Mouse (Mus musculus) activated CD4-positive, CD25-positive, alpha-beta regulatory T cell, adult 4 months (primary cell): ENCODE measurements at regions not wholly inside any gene's neighbourhood (a gene's known extent, or its start where the extent isn't known, plus 50 kb on each side); places are given as distances from the start of the nearest gene placed in this dataset.

Experiments
- ATAC-seq: one replicate; pipeline ENCODE4 v1.8.0; 2017

DNA sequence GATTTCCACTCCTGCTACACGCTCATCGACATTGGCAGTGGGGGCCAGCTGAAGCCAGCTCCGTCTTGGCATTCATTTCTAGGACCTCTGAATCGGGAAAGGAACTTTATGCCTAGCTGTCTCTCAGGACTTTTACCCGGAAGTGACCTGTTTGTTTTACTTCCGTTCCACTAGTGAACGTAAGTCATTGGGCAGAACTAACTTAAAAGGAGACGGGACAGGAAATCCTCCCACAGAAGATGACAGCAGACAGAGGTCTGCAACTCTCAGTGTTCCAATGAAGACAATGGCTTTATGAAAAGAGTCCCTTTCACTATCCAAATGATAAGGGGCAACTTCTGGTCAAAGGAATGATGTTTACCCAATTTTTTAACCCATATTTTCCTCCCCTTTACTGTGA is 155.5 kb downstream of the Sec61b start:
- peak; percentile 46 for ATAC-seq

DNA sequence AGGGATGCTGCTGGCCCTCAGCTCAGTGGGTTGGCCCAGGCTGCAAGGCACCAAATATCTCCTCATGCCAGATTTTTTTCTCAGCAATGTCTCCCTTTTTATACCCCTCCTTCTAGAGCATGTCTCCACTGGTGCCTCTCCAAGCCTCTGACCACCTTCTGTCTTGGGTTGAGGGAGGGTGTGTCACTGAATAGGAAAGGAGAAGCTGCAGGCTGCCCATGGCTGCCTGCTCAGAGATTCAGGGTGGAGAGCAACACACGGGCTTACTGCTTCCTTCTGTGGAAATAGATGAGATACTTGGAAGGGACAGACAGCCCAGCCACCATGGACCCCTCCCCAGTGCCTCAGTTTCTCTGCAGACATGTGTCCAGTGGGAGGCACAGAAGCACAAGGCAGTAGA is 156.0 kb downstream of the Sec61b start:
- ATAC-seq = no peak

DNA sequence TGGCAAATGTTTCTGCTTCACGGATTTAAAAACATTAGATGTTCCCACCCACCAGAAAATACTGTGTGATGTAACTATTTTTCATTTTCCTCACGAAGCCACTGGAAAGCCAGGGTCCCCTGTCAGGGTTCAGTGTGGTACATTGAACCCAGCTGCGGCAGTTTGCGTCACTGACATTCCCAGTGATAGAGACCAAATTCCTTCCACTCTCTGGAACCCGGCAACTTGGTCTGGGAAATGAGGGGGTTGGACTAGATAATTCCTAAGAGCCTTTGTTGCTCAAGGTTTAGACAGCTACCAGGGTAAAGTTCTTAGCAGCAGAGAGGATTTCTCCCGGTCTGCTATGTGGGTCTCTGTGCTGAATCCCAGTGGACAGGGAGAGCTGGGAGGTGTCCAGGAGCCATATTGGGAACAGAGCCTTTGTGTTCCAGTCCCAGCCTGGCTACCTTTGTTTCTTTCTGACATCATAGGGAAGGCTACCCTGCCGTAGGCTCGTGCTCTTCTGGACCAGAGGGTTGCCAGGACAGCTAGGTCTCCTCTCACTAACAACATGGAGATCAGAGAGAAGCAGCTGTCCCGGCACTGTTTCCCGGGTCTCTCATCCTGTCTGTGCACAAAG is 164.5 kb downstream of the Sec61b start:
- no peak for ATAC-seq

- ATAC-seq = no peak
These were observed 170.6 kb downstream of the Sec61b start for GRCm38 (mm10) chr4:47645093-47645492.

DNA sequence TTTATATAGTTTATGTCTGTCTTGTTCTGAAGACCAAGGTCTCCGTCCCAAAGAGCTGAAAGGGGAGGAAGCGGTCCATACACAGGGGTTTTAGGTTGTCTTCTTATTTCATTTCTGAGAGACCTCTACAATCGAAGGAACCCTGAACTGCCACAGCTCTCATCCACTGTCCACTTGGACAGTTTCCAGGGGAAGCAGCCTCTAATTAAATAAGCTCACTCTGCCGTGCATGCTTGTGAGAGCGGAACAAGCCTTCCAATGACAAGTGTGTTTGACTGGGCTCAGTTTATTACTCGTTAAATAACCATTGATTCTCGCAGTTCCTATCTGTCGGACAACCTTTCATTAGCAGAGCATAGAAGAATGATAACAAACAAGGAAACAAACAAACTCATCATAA is 174.2 kb downstream of the Sec61b start:
- ATAC-seq = no peak

DNA sequence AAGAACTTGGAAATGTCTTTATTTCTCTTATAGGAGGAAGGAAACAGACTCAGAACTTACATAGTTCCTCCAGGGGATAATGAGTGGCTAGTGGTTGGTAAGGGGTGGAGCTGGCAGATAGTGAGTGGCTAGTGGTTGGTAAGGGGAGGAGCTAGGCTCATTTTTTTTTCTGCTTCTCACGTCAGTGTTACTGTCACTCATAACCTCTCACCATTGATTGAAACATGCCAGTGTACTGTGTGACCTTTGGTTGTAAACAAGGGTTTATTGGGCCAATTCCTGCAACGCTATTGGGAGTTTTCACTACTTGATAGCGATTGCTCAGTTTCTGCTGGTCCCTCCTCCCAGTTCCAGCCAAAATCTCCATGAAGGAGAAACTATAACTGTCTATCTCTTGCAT is 175.5 kb downstream of the Sec61b start:
- ATAC-seq = no peak

GRCm38 (mm10) chr4:47651521-47651920 is 177.1 kb downstream of the Sec61b start:
- ATAC-seq = no peak

DNA sequence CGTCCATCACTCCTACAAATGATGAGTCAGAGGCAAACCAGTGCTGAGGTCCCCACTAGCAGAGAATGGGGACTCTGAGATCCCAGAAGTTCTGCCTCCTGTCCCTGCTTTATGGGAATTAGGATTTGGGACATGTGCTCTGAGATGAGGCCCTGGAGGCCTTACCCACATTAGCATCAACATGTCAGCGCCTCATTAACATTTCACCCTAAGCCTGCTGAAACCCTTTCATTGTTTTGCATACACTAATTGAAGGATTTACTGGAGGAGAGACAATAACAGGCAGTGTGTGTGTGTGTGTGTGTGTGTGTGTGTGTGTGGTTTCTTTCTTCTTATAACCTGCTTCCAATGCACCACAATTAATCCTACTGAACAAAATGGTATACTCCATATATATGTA is 178.7 kb downstream of the Sec61b start:
- ATAC-seq = no peak

DNA sequence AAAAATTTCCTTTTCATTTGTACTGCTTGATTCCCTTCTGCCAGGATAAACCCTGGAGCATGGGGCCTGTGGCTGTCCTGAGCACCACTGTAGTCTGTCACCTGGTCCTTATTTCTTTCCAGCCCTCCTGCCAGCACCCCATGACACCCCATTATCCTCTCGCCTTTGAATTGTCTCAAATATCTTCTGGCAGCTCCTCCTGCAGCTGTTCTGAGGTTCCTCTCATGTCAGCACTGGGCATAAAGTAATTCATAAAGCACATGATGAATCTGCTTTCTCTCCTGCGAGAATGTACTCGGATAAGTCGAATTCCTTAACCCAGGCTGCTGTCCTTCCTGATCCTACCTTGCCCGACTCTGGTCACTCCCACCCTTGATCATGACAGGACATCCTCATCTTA is 195.1 kb downstream of the Sec61b start:
- no peak for ATAC-seq

DNA sequence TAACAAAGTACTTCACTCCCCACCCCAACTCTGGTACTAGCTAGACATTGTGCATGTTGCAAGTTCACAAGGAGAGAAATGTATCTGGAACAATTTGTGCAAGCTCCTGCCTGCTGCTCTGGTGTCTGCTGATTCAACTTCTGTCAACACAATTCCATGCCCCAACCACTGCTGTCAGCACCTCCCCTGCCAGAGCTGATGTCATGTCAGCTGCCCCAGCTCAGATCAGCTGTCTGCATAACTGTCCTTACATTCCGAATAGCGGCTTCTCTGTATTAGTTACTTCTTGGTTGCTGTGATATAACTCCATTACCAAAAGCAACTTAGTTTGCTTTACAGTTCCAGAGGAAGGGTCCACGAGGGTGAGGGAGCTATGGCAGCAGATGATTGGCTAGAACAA is 196.0 kb downstream of the Sec61b start:
- no peak for ATAC-seq

- ATAC-seq = no peak
These were observed 196.9 kb downstream of the Sec61b start for GRCm38 (mm10) chr4:47671362-47671761.

- no peak for ATAC-seq
These were observed 206.7 kb downstream of the Sec61b start for GRCm38 (mm10) chr4:47681141-47681540.

DNA sequence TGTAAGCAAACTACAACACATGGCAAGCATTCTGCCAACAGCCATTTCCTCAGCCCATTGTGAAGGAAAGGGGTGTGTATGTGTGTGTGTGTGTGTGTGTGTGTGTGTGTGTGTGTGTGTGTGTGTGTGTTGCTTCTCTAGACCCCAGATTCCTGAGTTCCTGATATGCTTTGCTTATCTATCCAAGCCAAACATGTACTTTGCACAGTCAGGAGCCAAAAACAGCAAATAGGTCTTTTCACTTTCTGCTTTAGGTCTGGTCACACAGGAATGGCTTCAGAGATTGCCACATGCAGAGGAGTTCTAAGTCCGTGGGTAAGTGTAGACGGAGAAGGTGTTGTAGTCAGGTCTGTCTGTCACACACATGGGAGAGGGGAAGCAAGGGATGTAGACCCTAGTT is 216.7 kb downstream of the Sec61b start:
- ATAC-seq = no peak

- ATAC-seq = no peak
These were observed 218.2 kb downstream of the Sec61b start for GRCm38 (mm10) chr4:47692654-47693053.

- ATAC-seq = no peak
These were observed 218.8 kb downstream of the Sec61b start for GRCm38 (mm10) chr4:47693221-47693620.

DNA sequence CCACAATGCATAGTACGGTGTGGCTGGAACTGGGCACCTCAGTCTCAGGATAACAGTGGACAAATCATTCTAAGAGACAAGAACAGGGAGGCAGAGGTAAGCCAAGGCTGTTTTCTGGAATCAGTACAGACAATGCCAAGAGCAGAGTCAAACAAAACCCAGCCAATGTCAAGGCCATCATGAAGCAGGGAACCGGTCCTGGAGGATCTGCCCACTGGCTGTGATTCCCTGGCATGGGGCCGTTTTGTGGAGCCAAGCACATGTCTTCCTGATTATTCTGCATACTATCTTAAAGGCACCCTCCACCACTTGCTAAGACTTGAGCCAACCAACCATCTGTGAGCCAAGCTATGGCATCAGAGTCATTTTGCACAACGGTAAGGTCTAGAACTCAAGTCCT is 222.6 kb downstream of the Sec61b start:
- ATAC-seq = no peak

- ATAC-seq = no peak
These were observed 224.1 kb downstream of the Sec61b start for GRCm38 (mm10) chr4:47698514-47698913.

GRCm38 (mm10) chr4:47698926-47699325 is 224.5 kb downstream of the Sec61b start:
- no peak for ATAC-seq

DNA sequence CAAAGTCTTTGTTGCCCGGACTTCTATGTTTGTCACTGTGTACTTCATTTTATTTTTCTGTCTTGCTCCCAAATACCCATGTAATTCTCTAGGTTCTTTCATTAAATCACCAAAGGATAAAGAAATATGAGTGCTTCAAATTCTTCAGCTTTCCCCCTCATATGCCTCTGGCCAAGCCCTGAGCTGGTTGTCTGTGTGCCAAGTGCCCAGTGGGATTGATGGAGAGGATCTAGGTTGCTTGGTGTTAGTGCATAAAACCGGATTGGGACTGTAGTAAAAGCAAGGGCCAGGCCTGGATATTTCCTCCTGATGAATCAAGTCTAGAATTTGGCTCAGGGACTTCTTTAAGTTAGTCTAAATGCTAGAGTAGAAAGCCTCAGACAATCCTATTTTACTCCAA is 229.0 kb downstream of the Sec61b start:
- ATAC-seq = no peak

GRCm38 (mm10) chr4:47704607-47705006 is 230.1 kb downstream of the Sec61b start:
- ATAC-seq = no peak

DNA sequence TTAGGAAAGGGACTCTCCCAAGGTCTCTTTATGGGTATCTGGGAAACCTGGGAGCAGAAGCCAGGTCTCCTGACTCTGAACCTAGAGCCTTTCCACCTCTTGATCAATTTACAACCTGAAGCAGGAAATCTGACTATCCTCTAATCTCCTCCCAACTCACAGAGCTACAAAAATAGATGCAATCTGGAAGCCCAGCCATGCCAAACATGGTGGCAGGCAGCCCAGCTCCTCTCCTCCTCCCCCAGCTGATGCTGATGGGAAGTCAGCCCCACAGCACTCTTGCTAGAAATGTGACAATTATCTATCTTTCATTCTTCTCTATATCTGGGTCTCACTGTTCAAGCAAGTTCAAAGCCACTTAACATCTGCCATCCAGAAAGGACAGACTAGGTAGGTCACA is 233.5 kb downstream of the Sec61b start:
- ATAC-seq = no peak

- ATAC-seq = no peak
These were observed 238.9 kb downstream of the Sec61b start for GRCm38 (mm10) chr4:47713387-47713786.

DNA sequence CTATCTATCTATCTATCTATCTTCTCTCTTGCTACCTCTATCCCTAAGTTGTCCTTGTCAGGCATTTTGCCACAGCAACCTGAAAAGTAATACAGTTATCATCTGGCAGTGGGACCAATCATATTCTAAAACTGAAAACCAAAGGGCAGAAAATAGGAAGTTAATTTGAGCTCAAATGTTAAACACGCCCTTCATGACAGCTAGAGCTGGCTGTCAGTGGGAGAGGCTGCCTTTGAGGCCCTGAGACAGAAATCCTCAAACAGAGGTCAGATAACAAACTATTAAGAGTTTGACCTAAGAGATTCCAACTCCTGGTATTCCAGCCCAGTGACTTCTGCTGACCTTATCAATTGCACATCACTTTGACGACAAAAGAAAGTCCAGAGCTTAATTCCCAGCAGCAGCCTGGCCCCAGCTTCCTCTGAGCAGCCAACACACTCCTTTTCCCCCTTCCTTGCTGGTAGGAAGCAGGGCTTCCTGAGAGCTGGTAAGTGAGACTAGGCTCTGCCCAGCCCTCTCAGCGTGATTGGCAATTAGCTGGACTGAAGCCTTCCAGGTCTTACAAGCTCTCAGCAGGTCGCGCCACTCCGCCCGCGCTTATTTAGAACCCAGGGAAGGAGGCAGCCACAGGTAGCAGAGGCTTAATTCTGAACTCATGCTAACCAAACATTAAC is 250.0 kb downstream of the Sec61b start:
- ATAC-seq = no peak

DNA sequence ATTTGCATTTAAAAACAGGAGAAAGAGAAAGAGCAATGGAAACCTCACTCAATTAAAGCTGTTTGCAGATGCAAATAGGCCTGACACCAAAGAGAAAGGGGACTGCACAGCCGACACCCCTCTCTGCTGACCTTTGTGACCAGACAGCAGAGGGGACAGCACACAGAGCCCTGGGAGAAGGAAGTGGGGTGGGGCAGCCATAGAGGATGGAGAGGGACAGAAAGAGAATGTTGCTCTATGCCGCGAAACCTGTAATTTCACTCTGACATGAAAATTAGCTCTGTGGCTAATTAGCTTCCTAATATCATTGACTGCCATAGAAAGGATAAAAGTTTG is 250.5 kb downstream of the Sec61b start:
- no peak for ATAC-seq
